Mouse (Mus musculus): ENCODE data around the gene Mrps21. TPM values are rescaled to one million over a fixed set of nuclear protein-coding genes. Genes with fewer than 3 reads are reported as not detected.
"Not testable (repeated sequence)": the region's sequence is repeated elsewhere in the genome, so short reads cannot be mapped to it uniquely, and the experiment has no call there.

Mrps21 gene
- polyA plus RNA-seq, 1 experiment, result 69.0 TPM

- no peak overlapping the region for H3K4me3 ChIP-seq (replicated peaks; ENCODE audit: extremely low read depth, low read depth, low read length)
- no peak for TF ChIP-seq POLR2A (IDR thresholded peaks at IDR 0.05; ENCODE audit: borderline replicate concordance, extremely low read depth, low read depth, low read length)
- no peak for TF ChIP-seq CTCF (IDR thresholded peaks at IDR 0.05; ENCODE audit: insufficient read depth, low read length)
- H3K4me1 ChIP-seq (ENCODE audit: control insufficient read depth, insufficient read depth, low read length), result no peaks in the 10 kb centered on the region; the same call in 1 of the 2 replicates
- 83% methylated on average over 3 of the region's 3 CpGs for WGBS
- DNase-seq, result no peak
Observed at GRCm38 (mm10) chr3:95860323-95860722, 11.0 kb downstream of the Mrps21 start.

GRCm38 (mm10) chr3:95858278-95858677 is 13.0 kb downstream of the Mrps21 start:
- not testable (repeated sequence) for H3K4me3 ChIP-seq (replicated peaks; ENCODE audit: extremely low read depth, low read depth, low read length); DNase-seq; H3K4me1 ChIP-seq (ENCODE audit: control insufficient read depth, insufficient read depth, low read length)
- 72% methylated on average over 3 of the region's 3 CpGs for WGBS

GRCm38 (mm10) chr3:95857050-95857449 is 14.3 kb downstream of the Mrps21 start:
- H3K4me1 ChIP-seq (ENCODE audit: control insufficient read depth, insufficient read depth, low read length); DNase-seq; H3K4me3 ChIP-seq (replicated peaks; ENCODE audit: extremely low read depth, low read depth, low read length): not testable (repeated sequence)
- 68% methylated on average over 1 of the region's 1 CpGs for WGBS

- 20% methylated on average over 7 of the region's 7 CpGs for WGBS
- Histone ChIP-seq H3K4me3 (replicated peaks; ENCODE audit: extremely low read depth, low read depth, low read length) (peak overlapping the region; percentile 95), H3K4me1 (ENCODE audit: control insufficient read depth, insufficient read depth, low read length) (no peaks in the 10 kb centered on the region; the same call in 1 of the 2 replicates)
- TF ChIP-seq CTCF (IDR thresholded peaks at IDR 0.05; ENCODE audit: insufficient read depth, low read length) (no peak), POLR2A (IDR thresholded peaks at IDR 0.05; ENCODE audit: borderline replicate concordance, extremely low read depth, low read depth, low read length) (no peak)
- DNase-seq, result no peak
Observed at GRCm38 (mm10) chr3:95856115-95856514, 15.2 kb downstream of the Mrps21 start.

- DNase-seq, result peak; percentile 94
Observed at GRCm38 (mm10) chr3:95855502-95856089, 15.7 kb downstream of the Mrps21 start, which contains the start of gene Prpf3. Prpf3 (minus strand) TSS chr3:95855885.

GRCm38 (mm10) chr3:95851317-95851716 is 20.0 kb downstream of the Mrps21 start:
- DNase-seq, result no peak
- no peak for TF ChIP-seq POLR2A (IDR thresholded peaks at IDR 0.05; ENCODE audit: borderline replicate concordance, extremely low read depth, low read depth, low read length)
- no peak for TF ChIP-seq CTCF (IDR thresholded peaks at IDR 0.05; ENCODE audit: insufficient read depth, low read length)
- 92% methylated on average over 8 of the region's 8 CpGs for WGBS
- no peak overlapping the region for H3K4me3 ChIP-seq (replicated peaks; ENCODE audit: extremely low read depth, low read depth, low read length)
- no peaks in the 10 kb centered on the region; the same call in 1 of the 2 replicates for H3K4me1 ChIP-seq (ENCODE audit: control insufficient read depth, insufficient read depth, low read length)

More at GRCm38 (mm10) chr3:95855502-95856089, 15.7 kb downstream of the Mrps21 start, which contains the start of gene Prpf3:
- WGBS, result under 1% methylated on average over 56 of the region's 56 CpGs
- TF ChIP-seq CTCF (IDR thresholded peaks at IDR 0.05; ENCODE audit: insufficient read depth, low read length) (no peak), POLR2A (IDR thresholded peaks at IDR 0.05; ENCODE audit: borderline replicate concordance, extremely low read depth, low read depth, low read length) (no peak; the same call in 1 of the 2 replicates)
- Histone ChIP-seq H3K4me3 (replicated peaks; ENCODE audit: extremely low read depth, low read depth, low read length) (peak within 1 kb of the TSS; percentile 95), H3K4me1 (ENCODE audit: control insufficient read depth, insufficient read depth, low read length) (no peaks in the 10 kb centered on the region; the same call in 1 of the 2 replicates)

- TF ChIP-seq POLR2A (IDR thresholded peaks at IDR 0.05; ENCODE audit: borderline replicate concordance, extremely low read depth, low read depth, low read length) (no peak), CTCF (IDR thresholded peaks at IDR 0.05; ENCODE audit: insufficient read depth, low read length) (no peak)
- no peaks in the 10 kb centered on the region; the same call in 1 of the 2 replicates for H3K4me1 ChIP-seq (ENCODE audit: control insufficient read depth, insufficient read depth, low read length)
- DNase-seq, result no peak
- 81% methylated on average over 4 of the region's 4 CpGs for WGBS
- no peak overlapping the region for H3K4me3 ChIP-seq (replicated peaks; ENCODE audit: extremely low read depth, low read depth, low read length)
Observed at GRCm38 (mm10) chr3:95850611-95851010, 20.7 kb downstream of the Mrps21 start.

GRCm38 (mm10) chr3:95842503-95843214 is 28.7 kb downstream of the Mrps21 start:
- DNase-seq, result no peak
- H3K4me1 ChIP-seq (ENCODE audit: control insufficient read depth, insufficient read depth, low read length), result no peaks in the 10 kb centered on the region
- no peak overlapping the region for H3K4me3 ChIP-seq (replicated peaks; ENCODE audit: extremely low read depth, low read depth, low read length)
- no peak for TF ChIP-seq CTCF (IDR thresholded peaks at IDR 0.05; ENCODE audit: insufficient read depth, low read length)
- no peak for TF ChIP-seq POLR2A (IDR thresholded peaks at IDR 0.05; ENCODE audit: borderline replicate concordance, extremely low read depth, low read depth, low read length)
- WGBS, result 83% methylated on average over 3 of the region's 3 CpGs

GRCm38 (mm10) chr3:95839250-95839649 is 32.1 kb downstream of the Mrps21 start:
- Histone ChIP-seq H3K4me3 (replicated peaks; ENCODE audit: extremely low read depth, low read depth, low read length) (no peak overlapping the region), H3K4me1 (ENCODE audit: control insufficient read depth, insufficient read depth, low read length) (no peaks in the 10 kb centered on the region)
- WGBS, result 92% methylated on average over 2 of the region's 2 CpGs
- DNase-seq, result no peak
- TF ChIP-seq CTCF (IDR thresholded peaks at IDR 0.05; ENCODE audit: insufficient read depth, low read length) (no peak), POLR2A (IDR thresholded peaks at IDR 0.05; ENCODE audit: borderline replicate concordance, extremely low read depth, low read depth, low read length) (no peak)

- no peak for TF ChIP-seq POLR2A (IDR thresholded peaks at IDR 0.05; ENCODE audit: borderline replicate concordance, extremely low read depth, low read depth, low read length)
- TF ChIP-seq CTCF (IDR thresholded peaks at IDR 0.05; ENCODE audit: insufficient read depth, low read length), result no peak
- DNase-seq, result no peak
- WGBS, result 99% methylated on average over 4 of the region's 4 CpGs
- Histone ChIP-seq H3K4me1 (ENCODE audit: control insufficient read depth, insufficient read depth, low read length) (no peaks in the 10 kb centered on the region), H3K4me3 (replicated peaks; ENCODE audit: extremely low read depth, low read depth, low read length) (no peak overlapping the region)
Observed at GRCm38 (mm10) chr3:95829053-95829452, 42.3 kb downstream of the Mrps21 start.

Data from lung, adult 2 months (tissue).